Mouse (Mus musculus) heart, adult 2 months (tissue): ENCODE measurements around the gene Hnrnpa2b1. TPM values are rescaled to one million over a fixed set of nuclear protein-coding genes. Genes with fewer than 3 reads are reported as not detected.
A peak's percentile ranks its signal among the peaks of the same experiment; 100 is the strongest.

ENCODE experiments used
- DNase-seq, 2 experiments: peaks; one replicate each; pipeline ENCODE4 v3.0.0; 2021
- H3K27ac ChIP-seq: fragments of 200-600 bp; 2 replicates; pipeline ENCODE4 v1.8.1; 2022
- H3K27me3 ChIP-seq: fragments of 200-500 bp; 2 replicates; pipeline ENCODE4 v1.6.1; 2012; ENCODE audit warnings: mild to moderate bottlenecking, low read length, inconsistent platforms, mixed read lengths; ENCODE audit not compliant: control insufficient read depth, insufficient read depth
- H3K36me3 ChIP-seq: fragments of 200-500 bp; 2 replicates; pipeline ENCODE4 v1.6.1; 2012; ENCODE audit warnings: low read length, inconsistent platforms; ENCODE audit not compliant: control insufficient read depth, insufficient read depth
- H3K4me1 ChIP-seq: fragments of 200-500 bp; 2 replicates; pipeline ENCODE4 v1.6.1; 2011; ENCODE audit warnings: low read length; ENCODE audit not compliant: control insufficient read depth, insufficient read depth
- H3K4me3 ChIP-seq: fragments of 200-600 bp; 2 replicates; pipeline ENCODE4 v1.8.1; 2022
- H3K79me2 ChIP-seq: fragments of 200-500 bp; replicated peaks from 2 replicates; pipeline ENCODE4 v1.6.1; 2012; ENCODE audit warnings: mild to moderate bottlenecking, inconsistent platforms, low read length, moderate library complexity, mixed read lengths; ENCODE audit not compliant: control insufficient read depth, insufficient read depth
- H3K9ac ChIP-seq: fragments of 200-500 bp; 2 replicates; pipeline ENCODE4 v1.6.1; 2012; ENCODE audit warnings: low read depth, mild to moderate bottlenecking, control low read depth, inconsistent platforms, low read length, mixed read lengths
- CTCF ChIP-seq: fragments of 200-600 bp; IDR thresholded peaks from 2 replicates; pipeline ENCODE4 v1.8.1; 2022; ENCODE audit warnings: antibody characterized with exemption, mild to moderate bottlenecking, moderate library complexity
- EP300 ChIP-seq: fragments of 200-500 bp; IDR thresholded peaks from 2 replicates; pipeline ENCODE4 v1.6.1; 2011; ENCODE audit warnings: low read depth, low read length, control low read depth; ENCODE audit not compliant: insufficient read depth
- POLR2A ChIP-seq: fragments of 200-500 bp; IDR thresholded peaks from 2 replicates; pipeline ENCODE4 v1.6.1; 2011; ENCODE audit warnings: mild to moderate bottlenecking, low read depth, low read length, control low read depth; ENCODE audit not compliant: insufficient read depth
- WGBS: fragments of 180-500 bp; shearing (Covaris S2); methylation state at CpG from one replicate; pipeline ENCODE4 v1.1.7; 2018; 5-methylcytosine and 5-hydroxymethylcytosine counted together
- intact Hi-C: fragments of 180-260 bp; cut with DNase I; formaldehyde crosslinking; loops from one replicate; pipeline ENCODE4 v1.15.1; 2025
- long read RNA-seq: library from polyadenylated mRNA; stranded (forward); transcript quantifications from one replicate; pipeline ENCODE4 v2.0.0, GENCODE M21; 2021
- polyA plus RNA-seq: library from polyadenylated mRNA; depleted of rRNA; stranded (reverse); fragments of >200 nt; gene quantifications from 2 replicates; pipeline ENCODE4 v1.2.3, GENCODE M21; 2012; rRNA removed
- total RNA-seq, 2 experiments: library from RNA; stranded (reverse); gene quantifications; 2 replicates each; pipeline ENCODE4 v1.2.3; 2021

Gene Hnrnpa2b1
- total RNA-seq (100 to 1,000 TPM; 384 to 411 TPM), polyA plus RNA-seq (91.2 and 166 TPM in 2 replicates)
- long read RNA-seq, transcript Hnrnpa2b1-210 (10 exons, 1,518 nt), result minor isoform, 24 of 599 reads
- long read RNA-seq, transcript Hnrnpa2b1-202 (12 exons, 1,662 nt), result minor isoform, 20 of 599 reads
- long read RNA-seq, transcript Hnrnpa2b1-204 (11 exons, 1,638 nt), result major isoform, 106 of 599 reads
- long read RNA-seq, transcript Hnrnpa2b1-203 (12 exons, 1,728 nt), result minor isoform, 13 of 599 reads
- long read RNA-seq, partial matches to known transcripts, result 338 of 599 reads
- long read RNA-seq, other reads (novel, unspliced or antisense), result 94 of 599 reads

DNA sequence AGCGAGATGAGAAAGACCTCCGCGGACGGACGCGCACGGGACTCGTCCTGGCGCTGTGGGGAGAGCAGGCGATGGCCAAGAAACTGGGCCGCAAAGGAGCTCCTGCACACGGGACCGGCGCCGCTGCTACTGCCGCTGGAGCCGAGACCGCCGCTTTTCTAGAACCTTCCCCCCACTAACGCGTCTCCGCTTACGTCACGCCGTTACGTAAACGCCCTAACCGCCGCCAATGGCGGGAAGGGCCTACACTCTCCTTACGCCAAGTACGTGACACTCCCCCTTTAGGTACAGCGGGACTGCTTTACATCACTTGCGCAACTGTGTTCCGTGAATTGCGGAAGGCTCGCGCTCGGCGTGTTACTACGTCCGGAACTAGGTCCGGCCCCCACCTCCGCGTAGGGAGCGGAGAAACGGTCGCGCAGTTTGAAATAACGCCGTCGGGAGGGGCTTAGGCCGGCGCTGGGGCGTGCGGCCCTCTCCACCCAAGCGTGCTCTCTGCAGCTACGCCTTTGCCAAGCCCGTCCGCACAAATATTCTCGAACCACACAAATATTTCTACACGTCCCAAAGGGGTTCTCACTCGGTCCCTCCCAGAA, at the start of gene Hnrnpa2b1:
TSS of gene Hnrnpa2b1 (minus strand) at position 180 of the 596 bp plus-strand sequence.
- Histone ChIP-seq H3K4me1 (peaks cover 6% of the 10 kb centered on the region), H3K27me3 (no peaks in the 10 kb centered on the region), H3K27ac (peak within 1 kb of the TSS; percentile 99), H3K9ac (peak within 1 kb of the TSS; percentile 99), H3K4me3 (peak within 1 kb of the TSS; percentile 71), H3K79me2 (peaks cover 4% of the 10 kb centered on the region), H3K36me3 (peaks cover 45% of the 10 kb centered on the region)
- peak; percentile 98 to 100 for DNase-seq
- TF ChIP-seq CTCF (no peak), EP300 (peak; percentile 75), POLR2A (peak; percentile 99)
- intact Hi-C loops, result loop anchor here (1.0 to 10.0 kb wide), 5 partner anchors 37 to 535 kb away; no protein-coding TSS in a partner anchor
- 1% methylated on average over 63 of the region's 63 CpGs for WGBS

DNA sequence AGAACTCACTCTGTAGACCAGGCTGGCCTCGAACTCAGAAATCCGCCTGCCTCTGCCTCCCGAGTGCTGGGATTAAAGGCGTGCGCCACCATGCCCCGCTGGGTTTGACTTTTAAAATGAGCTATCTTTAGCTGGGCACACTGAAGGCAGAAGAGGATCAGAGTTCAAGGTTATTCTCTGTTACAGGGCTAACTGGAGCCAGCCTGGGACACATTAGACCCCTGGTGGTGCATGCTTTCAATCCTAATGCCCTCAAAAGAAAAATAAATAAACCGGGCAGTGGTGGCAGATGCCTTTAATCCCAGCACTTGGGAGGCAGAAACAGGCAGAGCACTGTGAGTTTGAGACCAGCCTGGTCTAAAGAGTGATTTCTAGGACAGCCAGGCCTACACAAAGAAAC, 45.2 kb upstream of the Hnrnpa2b1 start:
- Histone ChIP-seq H3K27me3 (no peaks in the 10 kb centered on the region), H3K79me2 (no peaks in the 10 kb centered on the region), H3K4me1 (no peaks in the 10 kb centered on the region), H3K36me3 (no peaks in the 10 kb centered on the region), H3K4me3 (no peak overlapping the region), H3K27ac (no peak overlapping the region), H3K9ac (no peak overlapping the region)
- DNase-seq, result no peak
- WGBS, result 93% methylated on average over 7 of the region's 7 CpGs
- TF ChIP-seq POLR2A (no peak), EP300 (no peak), CTCF (no peak)
- intact Hi-C loops, result no loop called here

DNA sequence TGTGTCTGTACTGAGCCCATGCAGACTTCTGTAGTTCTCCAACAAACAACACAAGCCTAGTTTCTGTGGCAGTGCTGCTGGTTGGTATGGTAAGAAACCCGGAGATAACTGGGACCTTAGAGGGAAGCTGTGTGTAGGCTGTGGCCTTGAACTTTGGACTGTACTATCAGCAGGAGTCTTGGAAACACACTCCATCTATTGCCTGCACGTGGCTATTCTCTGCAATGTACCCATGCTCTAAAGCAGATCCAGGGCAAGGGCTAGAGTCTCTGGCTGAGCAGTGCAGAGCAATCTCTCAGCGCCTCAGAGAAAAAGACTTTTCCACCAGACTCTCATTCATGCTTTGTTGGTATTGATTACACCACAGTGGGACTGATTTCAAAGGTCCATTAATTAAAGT, 44.1 kb upstream of the Hnrnpa2b1 start:
- TF ChIP-seq EP300 (no peak), CTCF (no peak), POLR2A (no peak)
- H3K4me1 ChIP-seq, result no peaks in the 10 kb centered on the region
- WGBS, result 65% methylated on average over 3 of the region's 3 CpGs
- no peak overlapping the region for H3K27ac ChIP-seq
- no peaks in the 10 kb centered on the region for H3K36me3 ChIP-seq
- H3K27me3 ChIP-seq, result no peaks in the 10 kb centered on the region
- DNase-seq, result no peak
- intact Hi-C loops, result no loop called here
- H3K79me2 ChIP-seq, result no peaks in the 10 kb centered on the region
- H3K4me3 ChIP-seq, result no peak overlapping the region
- H3K9ac ChIP-seq, result no peak overlapping the region

DNA sequence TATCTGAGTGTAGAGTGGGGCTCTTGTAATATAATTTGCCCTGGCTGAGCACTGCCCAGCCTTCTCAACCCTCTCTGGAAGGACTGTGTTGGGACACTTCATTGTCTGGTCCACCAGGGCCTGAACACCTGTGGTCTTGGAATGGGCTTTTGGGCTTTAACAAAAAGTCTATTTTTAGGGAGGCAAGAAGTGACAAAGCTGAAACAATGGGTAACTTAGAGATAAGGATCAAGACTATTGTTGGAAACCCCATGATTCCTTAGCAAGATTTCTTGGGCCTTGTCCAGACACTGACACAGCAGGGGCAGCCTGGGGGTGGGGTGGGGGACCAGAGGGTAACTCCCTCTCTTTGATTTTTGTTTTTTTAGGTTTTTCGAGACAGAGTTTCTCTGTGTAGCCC, 41.3 kb upstream of the Hnrnpa2b1 start:
- no peaks in the 10 kb centered on the region for H3K27me3 ChIP-seq
- H3K36me3 ChIP-seq, result no peaks in the 10 kb centered on the region
- H3K4me3 ChIP-seq, result no peak overlapping the region
- H3K9ac ChIP-seq, result no peak overlapping the region
- peak in 1 of 2 experiments; percentile 6 for DNase-seq
- 55% methylated on average over 1 of the region's 1 CpGs for WGBS
- no peaks in the 10 kb centered on the region for H3K4me1 ChIP-seq
- peak; percentile 28; the same call in 1 of the 2 replicates for TF ChIP-seq CTCF
- TF ChIP-seq POLR2A, result no peak
- H3K27ac ChIP-seq, result peak overlapping the region; percentile 4; the same call in 1 of the 2 replicates
- no peaks in the 10 kb centered on the region for H3K79me2 ChIP-seq
- intact Hi-C loops, result loop anchor here (2.0 kb wide), 1 partner anchor 34 kb away; no protein-coding TSS in a partner anchor

DNA sequence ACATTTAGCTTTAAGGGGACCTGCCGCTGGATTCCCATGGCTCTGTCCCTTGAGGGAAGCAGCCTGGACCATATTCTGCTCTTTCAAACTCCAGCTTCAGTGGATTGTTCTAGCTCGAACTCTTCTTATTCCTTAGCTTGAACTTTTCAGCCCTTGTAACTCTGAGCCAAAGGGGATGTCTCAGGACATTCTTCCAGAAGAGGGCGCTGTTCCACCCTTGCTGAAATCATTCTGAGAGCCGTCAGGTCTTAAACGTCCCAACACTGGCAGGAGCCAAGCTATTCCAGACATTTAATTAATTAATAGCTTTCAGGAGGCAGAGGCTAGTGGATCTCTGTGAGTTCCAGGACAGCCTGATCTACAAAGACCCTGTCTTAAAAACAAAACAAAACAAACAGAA, 40.4 kb upstream of the Hnrnpa2b1 start:
- no peaks in the 10 kb centered on the region for H3K79me2 ChIP-seq
- H3K4me3 ChIP-seq, result no peak overlapping the region
- H3K36me3 ChIP-seq, result no peaks in the 10 kb centered on the region
- TF ChIP-seq EP300 (no peak), CTCF (peak; percentile 77)
- no peaks in the 10 kb centered on the region for H3K4me1 ChIP-seq
- DNase-seq, result peak; percentile 52 to 61
- H3K27me3 ChIP-seq, result no peaks in the 10 kb centered on the region
- WGBS, result 30% methylated on average over 5 of the region's 5 CpGs
- intact Hi-C loops, result loop anchor here (2.0 kb wide), 1 partner anchor 35 kb away; no protein-coding TSS in a partner anchor
- peak overlapping the region; percentile 33 for H3K27ac ChIP-seq
- no peak overlapping the region for H3K9ac ChIP-seq
